Mouse (Mus musculus) bone marrow macrophage, adult 2 months (primary cell): ENCODE measurements around the gene Stk11ip.

Experiments used
- CTCF ChIP-seq: IDR thresholded peaks from 2 replicates; pipeline ENCODE4 v1.5.1; 2012; ENCODE audit warnings: low read depth, mild to moderate bottlenecking, low read length, moderate library complexity
- POLR2A ChIP-seq: IDR thresholded peaks from 2 replicates; pipeline ENCODE4 v1.6.1; 2012; ENCODE audit warnings: mild to moderate bottlenecking, low read depth, low read length, borderline replicate concordance

GRCm38 (mm10) chr1:75545965-75546956 is 24.9 kb downstream of the Stk11ip start, which contains the start of gene Slc4a3:
- no peak for TF ChIP-seq POLR2A
- TF ChIP-seq CTCF: no peak
